Mouse (Mus musculus) A20 (cell line): ENCODE data around the gene Ttll10.

ENCODE experiments used
- DNase-seq: peaks from one replicate; pipeline ENCODE4 v3.0.0-alpha.2; 2011; ENCODE audit warnings: low read depth, low spot score

The Ttll10 gene

DNA sequence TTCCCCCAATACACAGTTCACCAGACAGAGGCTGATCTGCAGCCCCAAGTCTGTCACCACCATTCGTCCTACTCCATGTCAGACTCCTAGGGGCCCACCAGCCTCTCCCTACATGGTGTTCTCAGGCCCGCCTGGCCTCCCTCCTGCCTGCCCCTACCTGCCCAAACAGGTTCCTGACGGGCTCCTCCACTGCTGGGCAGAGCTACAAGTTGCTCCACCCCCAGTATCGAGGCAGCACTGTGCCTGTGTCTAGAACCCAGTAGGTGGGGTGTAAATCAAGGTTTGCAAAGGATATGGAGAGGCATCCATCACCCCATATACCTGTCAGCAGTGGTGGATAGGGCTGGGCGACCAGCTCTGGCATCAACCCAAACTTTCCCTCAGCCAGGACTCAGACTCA lies at the start of gene Ttll10:
TSS of gene Ttll10 (minus strand) at position 154 of the 400 bp plus-strand sequence.
- no peak for DNase-seq

DNA sequence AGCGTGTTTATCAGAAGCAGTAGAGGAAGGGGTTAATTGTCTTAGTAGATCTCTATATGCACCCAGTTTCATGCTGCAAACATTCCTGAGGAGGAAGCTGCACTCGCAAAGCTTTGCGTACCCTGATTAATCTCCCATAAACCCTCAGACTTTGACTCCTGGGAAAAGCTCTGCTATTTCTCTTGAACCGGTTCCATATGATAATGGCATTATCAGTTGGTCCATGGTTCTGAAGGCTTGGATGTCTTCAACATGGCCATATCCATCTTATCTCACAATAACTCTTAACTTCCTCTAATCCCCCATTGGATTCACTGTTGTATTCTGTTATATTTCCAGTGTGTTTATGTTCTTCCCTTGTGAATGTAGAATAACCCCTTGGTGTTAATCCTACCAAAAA lies 44.1 kb upstream of the Ttll10 start:
- no peak for DNase-seq

DNA sequence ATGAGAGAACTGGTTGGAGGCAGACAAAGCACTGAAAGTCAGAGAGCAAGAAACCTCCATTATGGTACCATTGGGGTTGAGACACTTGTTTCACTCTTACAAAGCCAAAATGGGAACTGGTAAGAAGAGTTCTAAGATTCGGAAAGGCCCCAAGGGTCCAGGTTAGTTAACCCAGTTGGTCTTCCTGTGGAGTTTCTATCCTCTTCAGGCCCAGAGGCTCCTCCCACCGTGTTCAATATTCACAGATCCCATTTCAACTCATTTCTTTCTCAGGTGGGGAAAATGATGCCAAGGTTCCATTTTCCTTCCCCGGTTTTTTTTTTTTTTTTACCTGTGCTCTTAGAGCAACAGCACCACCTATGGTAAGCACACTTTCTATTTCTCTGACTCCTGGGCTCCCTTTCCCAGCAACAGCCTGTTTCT lies 42.3 kb upstream of the Ttll10 start:
- no peak for DNase-seq

DNA sequence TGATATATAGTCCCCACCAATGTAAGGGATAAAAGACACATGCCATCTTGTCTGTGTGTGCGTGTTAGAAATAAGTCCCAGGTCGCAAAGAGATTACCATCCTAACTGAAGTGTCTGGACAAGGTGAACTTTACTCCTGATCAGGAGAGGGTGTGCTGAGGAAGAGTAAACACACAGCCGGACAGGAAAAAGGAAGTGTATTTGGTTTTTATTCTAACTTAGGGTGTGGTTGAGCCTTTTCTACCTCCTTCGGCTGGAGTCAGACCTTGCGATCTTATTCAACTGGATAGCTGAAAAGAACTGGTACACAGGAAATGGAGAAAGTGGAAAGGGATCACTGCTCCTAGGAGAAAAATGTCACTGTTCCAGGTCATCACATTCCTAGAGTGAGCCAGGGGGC lies 41.3 kb upstream of the Ttll10 start:
- DNase-seq = no peak

DNA sequence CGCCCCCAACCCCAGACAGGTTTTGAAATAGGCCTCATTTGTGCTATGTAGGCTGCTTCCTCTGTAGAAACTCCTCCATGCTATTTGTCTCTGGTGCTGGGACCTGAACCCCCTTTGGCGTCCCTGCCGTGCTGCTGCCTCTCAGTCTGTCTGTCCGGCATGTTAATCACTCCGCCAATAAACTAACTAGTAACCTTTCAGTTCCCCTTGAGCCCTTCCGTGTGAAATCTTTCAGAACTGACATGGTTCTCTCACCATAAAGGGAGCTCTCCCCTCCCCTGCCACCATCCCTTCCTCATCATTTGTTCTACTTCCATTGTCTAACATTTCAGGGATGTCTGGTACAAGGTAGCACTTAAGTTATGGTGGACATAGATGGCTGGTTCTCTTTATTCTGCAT lies 40.2 kb upstream of the Ttll10 start:
- DNase-seq = no peak

DNA sequence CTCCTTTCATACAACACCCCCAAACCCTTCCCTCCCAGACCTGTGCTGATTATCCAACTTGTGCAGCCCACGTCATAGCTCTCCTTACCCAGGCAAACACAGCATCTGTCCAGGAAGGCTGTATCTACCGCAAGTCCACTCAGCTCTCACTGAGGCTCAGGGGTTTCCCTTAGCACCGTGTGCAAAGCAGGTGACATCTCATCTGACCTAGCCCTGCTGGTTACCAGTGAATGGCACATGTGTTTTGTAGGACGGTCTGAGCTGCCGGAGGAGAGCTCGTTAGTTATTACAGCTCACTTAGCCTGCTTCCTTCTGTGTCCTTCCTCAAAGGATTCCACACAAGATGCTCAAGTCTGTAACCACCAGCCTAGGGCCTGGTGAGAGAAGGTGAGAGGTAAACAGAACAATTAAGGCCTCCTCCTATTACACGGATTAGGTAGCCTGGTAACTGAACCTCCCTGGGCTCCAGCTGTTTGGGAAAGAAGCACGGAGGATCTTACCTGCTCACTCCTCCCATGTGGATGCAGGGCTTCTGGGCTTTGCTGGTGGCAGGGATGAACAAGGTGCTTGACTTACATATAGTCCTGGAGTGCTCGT lies 38.7 kb upstream of the Ttll10 start:
- DNase-seq = no peak

DNA sequence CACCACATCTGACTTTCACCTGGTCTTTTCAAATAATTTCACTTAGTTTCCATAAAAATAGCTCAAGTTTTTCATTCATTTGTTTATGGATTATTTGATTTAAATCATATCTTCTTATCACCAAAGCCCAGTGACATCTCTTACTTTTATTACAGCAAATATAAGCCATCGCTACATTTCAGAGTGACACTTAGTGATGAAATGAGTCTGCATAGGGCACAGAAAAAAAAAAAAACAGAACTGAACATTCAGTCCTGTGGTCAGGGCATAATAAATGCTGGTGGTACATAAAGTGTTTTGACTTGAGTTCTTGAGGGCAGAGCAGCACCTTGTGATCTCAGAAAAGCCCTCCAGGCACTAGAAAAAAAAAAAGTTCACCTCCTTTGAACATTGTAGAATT lies 37.0 kb upstream of the Ttll10 start:
- DNase-seq = no peak

DNA sequence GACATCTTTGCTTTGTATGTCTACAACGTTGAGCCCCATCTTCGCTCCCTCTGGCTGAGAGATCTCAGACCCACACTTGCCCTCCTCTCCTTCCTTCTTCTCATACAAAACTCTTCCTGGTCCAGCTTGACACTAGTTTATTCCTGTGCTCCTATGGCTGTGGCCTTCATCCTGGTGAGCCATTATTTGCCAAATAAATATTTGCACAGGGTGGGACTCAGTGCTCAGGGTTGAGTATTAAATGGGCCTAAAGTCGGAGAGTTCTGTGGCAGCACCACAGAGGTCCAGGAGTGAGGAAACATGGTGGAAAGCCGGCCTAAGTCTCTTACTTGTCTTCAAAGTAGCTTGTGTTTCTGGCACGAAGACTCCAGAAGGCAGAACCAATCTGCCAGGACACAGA lies 34.5 kb upstream of the Ttll10 start:
- no peak for DNase-seq

DNA sequence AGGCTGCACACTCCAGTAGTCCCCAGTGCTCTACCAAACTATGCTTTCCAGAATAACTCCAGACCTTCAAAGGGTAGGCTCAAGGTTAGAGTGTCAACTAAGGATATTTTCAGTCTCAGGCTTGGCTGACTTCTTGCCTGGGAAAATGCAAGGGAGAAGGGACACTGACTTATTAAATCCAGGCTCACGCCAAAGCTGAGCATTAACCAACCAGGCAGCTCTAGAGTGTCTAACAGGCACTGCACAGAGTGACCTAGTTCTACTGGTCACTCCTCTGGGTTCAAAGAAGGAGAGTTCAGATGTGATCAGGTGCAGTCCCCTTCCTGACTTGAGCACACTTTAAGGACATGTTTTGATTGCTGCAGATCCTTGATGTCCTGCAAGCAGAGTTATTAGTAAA lies 33.6 kb upstream of the Ttll10 start:
- no peak for DNase-seq

DNA sequence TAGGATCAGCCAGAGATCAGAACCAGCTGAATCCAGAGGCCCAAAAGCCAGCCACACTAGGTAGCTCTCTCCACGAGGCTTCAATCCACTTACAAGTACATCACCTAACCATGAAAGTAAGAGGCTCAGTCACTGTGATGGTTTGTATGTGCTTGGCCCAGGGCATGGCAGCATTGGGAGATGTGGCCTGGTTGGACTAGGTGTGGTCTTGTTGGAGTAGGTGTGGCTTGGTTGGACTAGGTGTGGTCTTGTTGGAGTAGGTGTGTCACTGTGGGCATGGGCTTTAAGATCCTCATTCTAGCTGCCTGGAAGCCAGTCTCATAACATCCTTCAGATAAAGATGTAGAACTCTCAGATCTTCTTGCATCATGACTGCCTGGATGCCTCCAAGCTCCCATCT lies 32.0 kb upstream of the Ttll10 start:
- DNase-seq = no peak

DNA sequence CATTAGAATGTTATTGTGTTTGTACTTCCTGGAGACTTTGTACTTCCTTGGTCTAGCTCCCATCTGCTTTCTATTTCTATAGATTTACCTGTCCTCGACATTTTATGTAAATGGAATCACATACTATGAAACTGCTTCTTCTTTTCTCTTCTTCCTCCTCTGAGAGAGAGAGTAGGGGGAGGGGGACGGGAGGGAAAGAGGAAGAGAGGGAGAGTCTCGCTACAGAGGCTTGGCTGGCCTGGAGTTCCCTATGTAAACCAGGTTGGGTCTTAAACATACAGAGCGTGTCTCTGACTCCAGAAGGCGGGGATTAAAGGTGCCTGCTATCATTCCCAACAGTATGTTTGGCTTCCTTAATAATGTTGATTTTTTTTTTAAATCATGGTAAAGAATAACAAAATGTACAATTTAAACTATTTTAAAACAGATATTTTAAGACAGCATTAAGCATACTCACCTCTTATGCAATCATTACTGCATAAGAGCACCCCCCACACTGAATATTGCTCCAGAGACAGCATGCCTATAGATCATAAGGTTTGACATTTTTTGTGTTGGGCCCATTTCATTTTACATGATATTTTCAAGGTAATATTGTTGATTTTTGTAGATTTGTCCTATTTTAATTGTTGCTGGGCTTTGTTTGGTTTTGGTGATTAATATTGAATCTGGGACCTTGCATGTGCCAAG lies 28.3 kb upstream of the Ttll10 start:
- DNase-seq = peak; percentile 41

DNA sequence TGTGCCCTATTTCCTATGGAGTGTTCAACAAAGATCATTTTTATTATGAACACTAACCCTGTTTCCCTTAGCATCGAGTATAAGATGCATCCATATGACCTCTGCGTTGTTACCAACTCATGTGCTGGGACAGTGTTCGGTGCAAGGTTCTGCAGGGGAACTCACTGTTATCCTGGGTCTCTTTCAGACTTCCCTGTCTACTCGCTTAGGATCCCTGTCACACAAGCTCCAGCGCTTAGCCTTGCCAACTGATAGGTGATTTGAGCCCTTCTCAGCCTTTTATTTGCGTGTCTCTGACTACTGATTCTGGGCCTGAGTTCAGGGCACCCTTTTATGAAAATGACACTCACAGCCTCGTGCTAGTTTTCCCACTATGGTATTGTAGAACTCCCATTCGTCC lies 26.0 kb upstream of the Ttll10 start:
- no peak for DNase-seq

DNA sequence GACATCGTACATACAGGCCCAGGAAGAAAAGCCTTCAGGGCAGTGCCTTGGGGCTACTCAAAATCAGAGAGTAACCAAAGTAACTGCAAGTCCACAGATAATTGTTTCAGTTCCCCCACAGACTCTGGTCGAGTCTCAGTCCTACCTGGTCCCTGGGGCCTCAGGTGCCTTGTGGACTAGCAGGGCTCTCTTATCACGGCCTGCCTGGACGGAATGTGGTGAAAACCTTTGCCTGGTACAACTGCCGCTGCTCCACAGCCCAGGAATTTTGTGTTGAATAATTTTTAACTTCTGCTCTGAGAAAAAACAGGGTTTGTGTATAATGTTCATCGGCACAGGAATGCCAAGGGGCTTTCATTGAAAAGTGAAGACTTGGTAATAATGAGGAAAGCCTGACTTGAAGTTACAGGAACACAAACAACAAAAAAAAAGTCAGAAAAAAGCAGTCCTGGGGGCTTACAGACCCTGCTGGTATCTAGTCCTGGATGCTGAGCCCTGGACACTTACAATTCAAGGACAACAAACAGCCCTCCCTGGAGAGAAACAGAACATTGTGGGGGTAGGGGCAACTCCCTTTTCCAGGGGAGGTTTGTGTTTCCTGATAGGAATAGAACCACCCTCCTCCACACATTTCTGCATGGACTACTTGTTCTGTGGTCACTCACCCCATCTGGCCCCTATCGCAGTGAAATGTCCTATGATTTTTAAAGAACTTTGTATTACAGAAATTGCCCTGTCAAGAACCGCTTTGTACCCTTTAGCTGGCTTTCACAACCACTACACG lies 25.1 kb upstream of the Ttll10 start:
- no peak for DNase-seq

DNA sequence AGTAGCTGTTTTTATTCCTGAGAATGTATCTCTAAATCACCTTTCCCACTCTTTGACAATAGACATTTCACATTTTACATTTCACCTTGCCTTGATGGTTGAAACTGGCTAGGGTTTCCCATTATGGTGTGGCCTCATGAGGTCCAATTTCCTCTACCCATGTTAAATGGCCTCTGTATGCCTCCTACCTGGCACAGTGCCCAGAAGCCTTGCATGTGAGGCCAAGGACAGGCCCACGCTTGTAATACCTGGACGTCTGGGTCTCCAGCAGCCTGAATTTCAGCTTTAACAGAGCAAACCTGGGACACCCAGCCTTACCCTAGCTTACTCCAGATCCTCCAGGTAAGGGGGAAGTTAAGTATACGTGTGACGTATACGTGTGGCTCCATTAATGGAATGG lies 24.1 kb upstream of the Ttll10 start:
- no peak for DNase-seq

DNA sequence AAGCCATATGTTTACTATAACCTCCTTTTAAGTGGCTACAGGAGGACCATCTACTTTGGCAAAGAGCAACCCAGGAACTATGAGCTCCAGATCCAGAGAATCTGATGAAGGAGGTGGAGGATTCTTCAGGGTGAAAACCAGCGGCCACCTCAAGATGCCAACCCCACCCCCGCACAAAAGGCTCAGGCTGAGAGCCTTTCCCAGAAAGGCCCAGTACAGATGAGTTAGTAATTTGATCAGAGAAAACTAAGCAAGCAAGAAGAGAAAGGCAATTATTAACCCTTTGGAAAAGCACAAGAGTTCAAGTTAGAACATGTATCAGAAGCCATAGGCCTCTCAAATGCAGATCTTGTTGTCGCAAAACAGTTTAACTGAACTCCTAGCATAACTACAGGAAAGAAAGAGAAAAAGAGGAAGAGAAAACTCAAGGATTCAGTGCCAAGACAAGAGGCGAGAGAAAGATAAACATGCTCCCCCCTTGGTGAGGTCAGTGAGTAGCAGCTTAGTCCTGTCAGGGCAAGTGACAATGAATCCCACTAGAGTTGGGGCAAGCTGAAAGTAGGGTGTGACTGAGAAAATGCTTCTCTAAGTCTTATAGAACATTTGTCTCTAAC lies 23.5 kb upstream of the Ttll10 start:
- DNase-seq = no peak

DNA sequence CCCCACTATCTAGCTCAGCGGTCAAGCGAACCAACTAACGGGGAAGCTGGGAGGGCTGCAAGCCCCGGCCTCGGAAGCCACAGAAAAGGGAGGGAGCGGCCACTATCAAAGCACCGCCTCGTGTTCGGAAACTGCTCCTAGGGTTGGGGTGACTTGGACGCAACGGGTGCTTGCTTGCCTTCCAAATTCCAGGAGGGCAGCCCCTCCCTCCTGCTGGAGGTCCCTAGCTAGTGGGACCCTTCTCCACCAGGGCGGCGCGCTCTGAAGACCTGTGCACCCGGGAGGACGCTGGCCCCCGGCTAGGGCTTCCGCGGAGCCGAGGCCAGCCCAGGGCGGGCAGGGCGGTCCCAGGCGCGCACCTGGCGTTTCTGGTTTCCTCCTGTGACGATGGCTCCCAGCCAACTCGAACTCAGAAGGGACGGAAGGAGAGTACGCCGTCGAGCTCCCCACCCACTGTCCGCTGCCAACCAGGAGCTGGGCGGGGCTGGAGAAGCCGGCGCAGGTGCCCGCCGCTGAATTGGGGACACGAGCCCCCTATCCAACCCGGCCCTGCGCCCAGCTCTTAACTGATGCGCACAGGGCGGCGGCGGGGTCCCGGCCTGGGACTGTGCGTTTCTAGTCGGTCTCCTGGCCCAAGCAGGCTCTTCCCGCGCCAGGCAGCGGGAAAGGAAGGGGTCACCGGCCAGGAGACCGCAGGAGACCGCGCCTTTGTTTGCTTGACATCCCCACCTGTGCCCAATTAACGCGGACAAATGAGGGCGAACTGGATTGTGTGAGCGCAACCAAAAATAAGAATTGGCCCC lies 18.5 kb upstream of the Ttll10 start:
- DNase-seq = no peak

DNA sequence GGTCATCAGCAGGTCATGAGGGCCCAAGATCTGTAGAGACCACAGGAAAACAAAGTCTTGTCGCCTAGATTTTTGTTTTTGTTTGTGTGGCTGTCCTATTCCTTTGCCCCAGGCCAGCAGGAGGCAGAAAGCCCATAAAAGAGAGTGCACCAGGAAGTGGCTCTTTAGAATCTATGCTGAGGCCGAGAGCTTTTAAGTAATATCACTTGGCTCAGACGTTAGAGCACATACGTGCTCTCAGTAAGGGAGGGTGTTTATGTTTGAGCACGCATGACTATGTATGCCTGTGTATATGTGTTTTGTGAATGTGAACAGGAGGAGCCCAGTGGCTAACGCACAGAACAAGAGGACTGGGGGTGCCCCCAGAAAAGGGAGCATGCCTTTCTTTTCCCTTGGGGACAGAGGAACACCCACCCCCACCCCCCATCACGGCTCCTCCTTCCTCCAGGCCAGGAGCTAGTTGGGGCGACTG lies 17.7 kb upstream of the Ttll10 start:
- no peak for DNase-seq

DNA sequence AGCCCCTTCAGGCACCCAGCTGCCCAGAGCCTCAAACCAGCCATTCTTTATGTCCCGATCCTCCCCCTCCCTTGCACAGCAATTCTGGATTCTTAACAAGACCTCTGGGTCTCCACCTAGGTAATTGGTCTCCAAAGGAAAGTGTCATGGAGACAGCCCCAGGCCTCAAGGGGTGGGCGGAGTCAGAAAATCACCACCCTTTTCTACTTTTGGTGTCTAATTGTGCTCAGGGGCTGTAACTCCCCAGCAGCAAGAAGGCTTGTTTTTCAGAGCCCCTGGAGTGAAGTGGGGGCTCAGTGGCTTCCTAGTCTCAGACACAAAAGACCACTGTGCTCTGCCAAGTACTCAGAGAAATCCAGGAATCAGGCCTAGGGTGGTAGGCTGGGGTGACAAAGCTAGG lies 11.5 kb upstream of the Ttll10 start:
- DNase-seq = no peak

DNA sequence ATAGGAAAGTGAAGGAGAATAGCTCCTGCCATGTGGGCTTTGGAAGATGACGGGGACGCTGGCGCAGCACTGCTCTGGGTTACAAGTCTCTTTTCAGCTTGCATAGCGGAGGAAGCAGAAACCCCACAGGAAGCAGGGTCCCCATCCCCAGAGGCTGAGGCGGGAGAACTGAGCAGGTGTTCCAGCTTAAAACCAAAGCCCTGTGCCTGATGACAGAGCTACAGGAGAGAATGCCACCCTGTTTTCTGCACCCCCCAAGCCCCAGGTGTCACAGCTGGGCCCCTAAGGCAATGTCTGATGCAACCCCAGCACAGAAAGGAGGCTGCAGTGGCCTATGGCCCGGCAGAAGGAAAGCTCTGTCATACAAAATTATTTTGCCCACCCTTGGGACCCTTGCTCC lies 11.1 kb upstream of the Ttll10 start:
- peak; percentile 8 for DNase-seq

DNA sequence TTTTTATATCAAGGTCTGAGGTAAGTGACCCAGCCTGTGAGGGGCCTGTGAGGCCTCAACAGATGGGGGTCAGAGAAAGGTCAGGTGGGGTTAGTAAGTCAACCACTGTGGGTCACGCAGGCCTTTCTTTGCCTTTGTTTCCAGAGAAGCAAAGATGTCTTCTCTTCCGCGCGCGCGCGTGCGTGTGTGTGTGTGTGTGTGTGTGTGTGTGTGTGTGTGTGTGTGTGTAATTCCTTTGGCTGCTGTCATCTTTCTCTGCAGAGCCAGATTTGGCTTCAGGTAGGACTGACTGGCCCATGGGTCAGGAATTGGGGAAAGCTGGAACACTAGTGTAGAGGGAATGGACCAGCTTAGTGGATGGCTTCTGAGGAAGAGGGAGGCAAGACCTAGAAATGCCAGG lies 10.5 kb upstream of the Ttll10 start:
- DNase-seq = no peak

DNA sequence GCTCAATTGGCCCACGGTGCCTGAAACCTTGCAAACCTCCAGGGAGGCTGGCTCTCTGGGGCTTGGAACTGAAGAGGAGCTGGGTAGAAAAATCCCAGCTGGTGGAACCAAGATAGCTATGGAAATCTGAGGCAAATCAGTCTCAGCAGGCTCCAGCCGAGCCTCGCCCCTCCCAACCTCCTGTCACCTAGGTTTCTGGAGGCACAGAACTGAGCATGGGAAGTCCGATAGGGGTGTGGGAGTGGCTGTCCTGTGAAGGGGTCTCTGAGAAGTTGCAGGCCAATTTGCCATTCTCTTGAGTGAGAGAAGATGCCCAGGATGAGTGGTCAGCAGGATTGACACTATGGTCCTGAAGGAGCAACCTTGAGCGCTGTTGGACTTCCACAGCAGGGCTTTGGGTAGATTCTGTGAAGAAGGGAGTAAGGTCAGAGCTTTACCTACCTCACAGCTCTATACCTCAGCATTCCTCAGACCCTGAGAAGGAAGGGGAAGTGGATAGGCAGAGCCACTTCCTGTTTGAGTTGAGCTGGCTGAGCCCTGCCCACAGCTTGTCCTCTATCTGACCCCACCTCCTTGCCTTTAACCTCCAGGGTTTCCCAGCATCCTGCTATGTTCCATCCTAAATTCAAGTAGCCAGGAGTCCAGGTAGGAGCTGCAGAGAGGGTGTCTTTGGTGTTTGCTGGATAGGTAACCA lies 8.2 kb upstream of the Ttll10 start:
- DNase-seq = peak; percentile 40
